ENCODE assay signal across 8 mouse cellular contexts in genomic region chr9:56938374-56938773, GRCm38 (mm10). TPM values are rescaled to one million over a fixed set of nuclear protein-coding genes. Genes with fewer than 3 reads are reported as not detected.
DNase-seq lines count a peak whose midpoint lies in the region; ATAC-seq and TF ChIP-seq lines count a peak whose summit lies in the region.

No protein-coding gene starts in this region.

- peak overlapping the region; percentile 65 for H3K4me3 ChIP-seq in embryonic facial prominence, embryonic 11.5 days (ENCODE audit: low read depth, low read length)
- peak overlapping the region; percentile 85 for H3K4me3 ChIP-seq in hindbrain, embryonic 12.5 days
- peak overlapping the region; percentile 89 for H3K4me3 ChIP-seq in liver, embryonic 13.5 days (replicated peaks)
- H3K4me3 ChIP-seq in olfactory bulb, adult 2 months (ENCODE audit: insufficient read depth, low read depth, low read length): peak overlapping the region; percentile 66

- H3K4me1 ChIP-seq in embryonic facial prominence, embryonic 11.5 days (ENCODE audit: control insufficient read depth, insufficient read depth, low read length): no peaks in the 10 kb centered on the region
- H3K4me1 ChIP-seq in hindbrain, embryonic 12.5 days: peaks cover 15% of the 10 kb centered on the region
- H3K4me1 ChIP-seq in liver, embryonic 13.5 days (replicated peaks): peaks cover 29% of the 10 kb centered on the region
- H3K4me1 ChIP-seq in olfactory bulb, adult 2 months (ENCODE audit: control insufficient read depth, insufficient read depth, low read length): peaks cover 5% of the 10 kb centered on the region

- H3K9ac ChIP-seq in embryonic facial prominence, embryonic 11.5 days (replicated peaks; ENCODE audit: low read length): peak overlapping the region; percentile 68
- peak overlapping the region; percentile 89 for H3K9ac ChIP-seq in hindbrain, embryonic 12.5 days
- peak overlapping the region; percentile 92 for H3K9ac ChIP-seq in liver, embryonic 13.5 days

- WGBS in embryonic facial prominence, embryonic 11.5 days: under 1% methylated on average over 7 of the region's 7 CpGs
- WGBS in hindbrain, embryonic 12.5 days: 7% methylated on average over 7 of the region's 7 CpGs
- WGBS in liver, embryonic 13.5 days (ENCODE audit: insufficient replicate concordance): under 1% methylated on average over 7 of the region's 7 CpGs
- WGBS in olfactory bulb, adult 2 months: 5% methylated on average over 7 of the region's 7 CpGs

- no peak for ATAC-seq in embryonic facial prominence, embryonic 11.5 days (replicated peaks; ENCODE audit: insufficient number of reproducible peaks, low FRiP score, low TSS enrichment, low read depth)
- no peak for ATAC-seq in hindbrain, embryonic 12.5 days (ENCODE audit: low FRiP score)
- no peak for ATAC-seq in liver, embryonic 13.5 days (ENCODE audit: low read depth)
- ATAC-seq in activated CD4-positive, CD25-positive, alpha-beta regulatory T cell, adult 4 months: no peak

- no peaks in the 10 kb centered on the region for H3K36me3 ChIP-seq in embryonic facial prominence, embryonic 11.5 days (replicated peaks; ENCODE audit: control insufficient read depth, insufficient read depth, low read depth, low read length)
- H3K36me3 ChIP-seq in hindbrain, embryonic 12.5 days: no peaks in the 10 kb centered on the region
- H3K36me3 ChIP-seq in liver, embryonic 13.5 days: peaks cover 13% of the 10 kb centered on the region; the same call in 1 of the 2 replicates

- no peak overlapping the region for H3K27ac ChIP-seq in embryonic facial prominence, embryonic 11.5 days (replicated peaks; ENCODE audit: low read depth, low read length)
- no peak overlapping the region for H3K27ac ChIP-seq in hindbrain, embryonic 12.5 days
- peak overlapping the region; percentile 88; the same call in 1 of the 2 replicates for H3K27ac ChIP-seq in liver, embryonic 13.5 days
- H3K27ac ChIP-seq in olfactory bulb, adult 2 months (ENCODE audit: insufficient read depth, low read depth, low read length): no peak overlapping the region

- H3K4me2 ChIP-seq in embryonic facial prominence, embryonic 11.5 days (ENCODE audit: low read depth, low read length): peak overlapping the region; percentile 53
- peak overlapping the region; percentile 91 for H3K4me2 ChIP-seq in hindbrain, embryonic 12.5 days (replicated peaks)
- peak overlapping the region; percentile 97 for H3K4me2 ChIP-seq in liver, embryonic 13.5 days

- DNase-seq in adrenal gland, adult 2 months: peak; percentile 32
- DNase-seq in adrenal gland, adult 18-20 months (ENCODE audit: low spot score in 2 of 2): no peak
- peak; percentile 22 for DNase-seq in embryonic facial prominence, embryonic 11.5 days (ENCODE audit: low spot score)
- DNase-seq in liver, embryonic 13.5 days: no peak
- DNase-seq in testis, postnatal 10 days (ENCODE audit: low spot score): no peak

- H3K9me3 ChIP-seq in embryonic facial prominence, embryonic 11.5 days (replicated peaks; ENCODE audit: control insufficient read depth, low read length): no peaks in the 10 kb centered on the region
- H3K9me3 ChIP-seq in hindbrain, embryonic 12.5 days (replicated peaks): no peaks in the 10 kb centered on the region
- H3K9me3 ChIP-seq in liver, embryonic 13.5 days (replicated peaks): no peaks in the 10 kb centered on the region

- no peaks in the 10 kb centered on the region for H3K27me3 ChIP-seq in embryonic facial prominence, embryonic 11.5 days (ENCODE audit: control insufficient read depth, insufficient read depth, low read length)
- H3K27me3 ChIP-seq in hindbrain, embryonic 12.5 days: no peaks in the 10 kb centered on the region
- no peaks in the 10 kb centered on the region for H3K27me3 ChIP-seq in liver, embryonic 13.5 days

- no peak for TF ChIP-seq CTCF in olfactory bulb, adult 2 months (IDR thresholded peaks at IDR 0.05; ENCODE audit: insufficient read depth, low read depth, low read length)

- no peak for TF ChIP-seq POLR2A in olfactory bulb, adult 2 months (IDR thresholded peaks at IDR 0.05; ENCODE audit: insufficient read depth, low read depth, low read length)

RNA-seq across cellular contexts. Expression of gene Imp3, which starts 1.1 kb away (rescaled TPM):
- 100 to 1,000 TPM in 1 of 2 experiments, 10 to 100 TPM in 1; 68.3 to 104 TPM for total RNA-seq in adrenal gland, adult 2 months (2021)
- polyA plus RNA-seq in adrenal gland, adult 2 months (2012; rRNA removed): 445 and 458 TPM in 2 replicates
- 10 to 100 TPM; 77.0 to 87.0 TPM for total RNA-seq in adrenal gland, adult 18-20 months (2021)
- 76.4 and 80.3 TPM in 2 replicates for polyA plus RNA-seq in embryonic facial prominence, embryonic 11.5 days (2014; fragmentation: Nextera tagmentation; extraction: Ambion mirVana)
- 60.9 and 62.7 TPM in 2 replicates for polyA plus RNA-seq in hindbrain, embryonic 12.5 days (2016; fragmentation: Nextera tagmentation; extraction: Ambion mirVana)
- polyA plus RNA-seq in liver, embryonic 13.5 days (2015; fragmentation: Nextera tagmentation; extraction: Ambion mirVana): 66.1 and 69.1 TPM in 2 replicates
- not detected in 2 replicates for polyA plus RNA-seq in olfactory bulb, adult 2 months (2012; ENCODE audit: insufficient read depth, insufficient read length, low replicate concordance, missing spikeins)
- polyA plus RNA-seq in activated CD4-positive, CD25-positive, alpha-beta regulatory T cell, adult 4 months (2017; shearing (Covaris generic)): 10 to 100 TPM; 54.8 to 68.4 TPM

RNA-seq across cellular contexts. Expression of gene Snx33, which starts 10.2 kb away (rescaled TPM):
- total RNA-seq in adrenal gland, adult 2 months (2021): 10 to 100 TPM; 18.4 to 33.8 TPM
- polyA plus RNA-seq in adrenal gland, adult 2 months (2012; rRNA removed): 13.0 and 15.0 TPM in 2 replicates
- 10 to 100 TPM; 20.9 to 25.6 TPM for total RNA-seq in adrenal gland, adult 18-20 months (2021)
- 6.6 and 7.3 TPM in 2 replicates for polyA plus RNA-seq in embryonic facial prominence, embryonic 11.5 days (2014; fragmentation: Nextera tagmentation; extraction: Ambion mirVana)
- 7.2 and 7.3 TPM in 2 replicates for polyA plus RNA-seq in hindbrain, embryonic 12.5 days (2016; fragmentation: Nextera tagmentation; extraction: Ambion mirVana)
- polyA plus RNA-seq in liver, embryonic 13.5 days (2015; fragmentation: Nextera tagmentation; extraction: Ambion mirVana): 1.2 and 1.4 TPM in 2 replicates
- not detected in 2 replicates for polyA plus RNA-seq in olfactory bulb, adult 2 months (2012; ENCODE audit: insufficient read depth, insufficient read length, low replicate concordance, missing spikeins)
- polyA plus RNA-seq in activated CD4-positive, CD25-positive, alpha-beta regulatory T cell, adult 4 months (2017; shearing (Covaris generic)): 1 to 10 TPM; 3.1 to 5.2 TPM

RNA-seq across cellular contexts. Expression of gene Snupn, which starts 12.3 kb away (rescaled TPM):
- 10 to 100 TPM; 12.0 to 14.3 TPM for total RNA-seq in adrenal gland, adult 2 months (2021)
- polyA plus RNA-seq in adrenal gland, adult 2 months (2012; rRNA removed): 4.0 and 5.8 TPM in 2 replicates
- 10 to 100 TPM; 14.4 to 15.2 TPM for total RNA-seq in adrenal gland, adult 18-20 months (2021)
- polyA plus RNA-seq in embryonic facial prominence, embryonic 11.5 days (2014; fragmentation: Nextera tagmentation; extraction: Ambion mirVana): 27.2 and 29.7 TPM in 2 replicates
- polyA plus RNA-seq in hindbrain, embryonic 12.5 days (2016; fragmentation: Nextera tagmentation; extraction: Ambion mirVana): 24.7 and 25.3 TPM in 2 replicates
- 10.9 and 11.8 TPM in 2 replicates for polyA plus RNA-seq in liver, embryonic 13.5 days (2015; fragmentation: Nextera tagmentation; extraction: Ambion mirVana)
- not detected in 2 replicates for polyA plus RNA-seq in olfactory bulb, adult 2 months (2012; ENCODE audit: insufficient read depth, insufficient read length, low replicate concordance, missing spikeins)
- 10 to 100 TPM; 16.2 to 21.2 TPM for polyA plus RNA-seq in activated CD4-positive, CD25-positive, alpha-beta regulatory T cell, adult 4 months (2017; shearing (Covaris generic))

RNA-seq across cellular contexts. Expression of gene Ptpn9, which starts 56.3 kb away (rescaled TPM):
- total RNA-seq in adrenal gland, adult 2 months (2021): 10 to 100 TPM; 37.2 to 47.6 TPM
- polyA plus RNA-seq in adrenal gland, adult 2 months (2012; rRNA removed): 134 and 145 TPM in 2 replicates
- total RNA-seq in adrenal gland, adult 18-20 months (2021): 10 to 100 TPM; 37.7 to 43.7 TPM
- 38.9 and 39.9 TPM in 2 replicates for polyA plus RNA-seq in embryonic facial prominence, embryonic 11.5 days (2014; fragmentation: Nextera tagmentation; extraction: Ambion mirVana)
- polyA plus RNA-seq in hindbrain, embryonic 12.5 days (2016; fragmentation: Nextera tagmentation; extraction: Ambion mirVana): 34.0 and 34.9 TPM in 2 replicates
- polyA plus RNA-seq in liver, embryonic 13.5 days (2015; fragmentation: Nextera tagmentation; extraction: Ambion mirVana): 3.3 and 3.4 TPM in 2 replicates
- polyA plus RNA-seq in olfactory bulb, adult 2 months (2012; ENCODE audit: insufficient read depth, insufficient read length, low replicate concordance, missing spikeins): not detected in 2 replicates
- polyA plus RNA-seq in activated CD4-positive, CD25-positive, alpha-beta regulatory T cell, adult 4 months (2017; shearing (Covaris generic)): 1 to 10 TPM; 3.5 to 4.1 TPM

Comparison
In these comparisons a context has a peak if more than half of its experiments do, and no peak if none do; other contexts are left out.
1. DNase-seq: peak in adrenal gland, adult 2 months (single experiment) and embryonic facial prominence, embryonic 11.5 days (single experiment); none in adrenal gland, adult 18-20 months (0 of 2), liver, embryonic 13.5 days (single experiment) and testis, postnatal 10 days (single experiment).
2. Peak in every context shown above with its lines, with median percentiles within 50 percentile points of each other: H3K4me2 ChIP-seq, H3K4me3 ChIP-seq and H3K9ac ChIP-seq.